Mouse (Mus musculus) lung, postnatal 0 days (tissue): ENCODE data around the gene Prkch. TPM values are rescaled to one million over a fixed set of nuclear protein-coding genes. Genes with fewer than 3 reads are reported as not detected.

Source experiments
- ATAC-seq: fragments of 200-750 bp; cut with Nextera tagmentation; 2 replicates; pipeline ENCODE4 v1.8.0; 2017; ENCODE audit warnings: moderate library complexity
- DNase-seq: peaks from one replicate; pipeline ENCODE4 v3.0.0-alpha.2; 2016; ENCODE audit warnings: low spot score
- H3K27ac ChIP-seq: fragments of 300-500 bp; sonication (generic); 2 replicates; pipeline ENCODE4 v1.5.1; 2014; ENCODE audit warnings: antibody characterized with exemption, mild to moderate bottlenecking, low read length, mixed read lengths
- H3K27me3 ChIP-seq: fragments of 300-500 bp; sonication (generic); replicated peaks from 2 replicates; pipeline ENCODE4 v1.6.1; 2014; ENCODE audit warnings: low read length, mixed read lengths; ENCODE audit not compliant: insufficient read depth
- H3K36me3 ChIP-seq: fragments of 300-500 bp; sonication (generic); 2 replicates; pipeline ENCODE4 v1.6.1; 2014; ENCODE audit warnings: low read length, mixed read lengths; ENCODE audit not compliant: insufficient read depth
- H3K4me1 ChIP-seq: fragments of 300-500 bp; sonication (generic); 2 replicates; pipeline ENCODE4 v1.6.1; 2014; ENCODE audit warnings: antibody characterized with exemption, low read depth, low read length, mixed read lengths; ENCODE audit not compliant: insufficient read depth
- H3K4me2 ChIP-seq: fragments of 300-500 bp; sonication (generic); replicated peaks from 2 replicates; pipeline ENCODE4 v1.6.1; 2014; ENCODE audit warnings: low read depth, mild to moderate bottlenecking, low read length, moderate library complexity, mixed read lengths
- H3K4me3 ChIP-seq: fragments of 300-500 bp; sonication (generic); 2 replicates; pipeline ENCODE4 v1.5.1; 2014; ENCODE audit warnings: low read depth, low read length
- H3K9ac ChIP-seq: fragments of 300-500 bp; sonication (generic); replicated peaks from 2 replicates; pipeline ENCODE4 v1.6.1; 2014; ENCODE audit warnings: low read depth, mild to moderate bottlenecking
- H3K9me3 ChIP-seq: fragments of 300-500 bp; sonication (generic); 2 replicates; pipeline ENCODE4 v1.6.1; 2016; ENCODE audit warnings: low read length, mixed read lengths
- CTCF ChIP-seq: IDR thresholded peaks from 2 replicates; pipeline ENCODE4 v1.5.1; 2016; ENCODE audit warnings: antibody characterized with exemption, mild to moderate bottlenecking
- EP300 ChIP-seq: IDR thresholded peaks from 2 replicates; pipeline ENCODE4 v1.6.1; 2016; ENCODE audit warnings: antibody characterized with exemption, mild to moderate bottlenecking, control low read depth
- WGBS: fragments of 180-500 bp; shearing (Covaris S2); extraction: QIAGEN DNeasy Blood & Tissue Kit; methylation state at CpG from one replicate; pipeline ENCODE4 v1.1.7; 2014; 5-methylcytosine and 5-hydroxymethylcytosine counted together
- polyA plus RNA-seq: library from polyadenylated mRNA; unstranded; fragments of >200 nt; fragmentation: Nextera tagmentation; extraction: Ambion mirVana; gene quantifications from 2 replicates; pipeline ENCODE4 v1.2.1, GENCODE M21; 2015

Gene Prkch
- polyA plus RNA-seq, 1 experiment from 2014 or later = 20.0 TPM

- Histone ChIP-seq H3K36me3 (no peaks in the 10 kb centered on the region), H3K9me3 (no peaks in the 10 kb centered on the region), H3K27ac (no peak overlapping the region), H3K4me2 (no peak overlapping the region), H3K9ac (no peak overlapping the region), H3K4me3 (no peak overlapping the region), H3K27me3 (no peaks in the 10 kb centered on the region), H3K4me1 (no peaks in the 10 kb centered on the region)
- DNase-seq (no peak), ATAC-seq (no peak)
- WGBS = 49% methylated on average over 18 of the region's 18 CpGs
- TF ChIP-seq EP300 (no peak), CTCF (no peak)
Observed at GRCm38 (mm10) chr12:73656568-73657204, 72.1 kb downstream of the Prkch start.

- TF ChIP-seq CTCF (no peak), EP300 (peak; percentile 81)
- DNase-seq (peak; percentile 63), ATAC-seq (peak; percentile 83)
Observed at GRCm38 (mm10) chr12:73663421-73663820, 78.8 kb downstream of the Prkch start.

GRCm38 (mm10) chr12:73666701-73667100, 82.1 kb downstream of the Prkch start:
- DNase-seq (no peak), ATAC-seq (no peak)
- no peak overlapping the region for H3K4me3 ChIP-seq
- no peaks in the 10 kb centered on the region for H3K27me3 ChIP-seq
- no peaks in the 10 kb centered on the region for H3K9me3 ChIP-seq
- no peaks in the 10 kb centered on the region for H3K36me3 ChIP-seq
- no peak overlapping the region for H3K27ac ChIP-seq
- 63% methylated on average over 2 of the region's 2 CpGs for WGBS
- H3K4me2 ChIP-seq = no peak overlapping the region
- no peak overlapping the region for H3K9ac ChIP-seq
- TF ChIP-seq CTCF = no peak
- TF ChIP-seq EP300 = no peak
- H3K4me1 ChIP-seq = peaks cover 8% of the 10 kb centered on the region; the same call in 1 of the 2 replicates

More at GRCm38 (mm10) chr12:73663421-73663820, 78.8 kb downstream of the Prkch start:
- Histone ChIP-seq H3K4me2 (no peak overlapping the region), H3K27ac (0 out of 2 replicates have a peak overlapping the region, but pooled peaks have one; percentile 28), H3K9me3 (no peaks in the 10 kb centered on the region), H3K4me1 (peaks cover 3% of the 10 kb centered on the region; the same call in 1 of the 2 replicates), H3K36me3 (no peaks in the 10 kb centered on the region), H3K27me3 (no peaks in the 10 kb centered on the region), H3K4me3 (no peak overlapping the region), H3K9ac (no peak overlapping the region)
- WGBS = 53% methylated on average over 3 of the region's 3 CpGs

- H3K9me3 ChIP-seq = no peaks in the 10 kb centered on the region
- TF ChIP-seq CTCF (no peak), EP300 (0 out of 2 replicates have a peak, but pooled peaks have one; percentile 30)
- no peaks in the 10 kb centered on the region for H3K27me3 ChIP-seq
- no peak overlapping the region for H3K27ac ChIP-seq
- H3K4me1 ChIP-seq = peaks cover 9% of the 10 kb centered on the region; the same call in 1 of the 2 replicates
- ATAC-seq (peak; percentile 11; the same call in 1 of the 2 replicates), DNase-seq (peak; percentile 27)
- H3K4me3 ChIP-seq = no peak overlapping the region
- 57% methylated on average over 7 of the region's 7 CpGs for WGBS
- no peak overlapping the region for H3K9ac ChIP-seq
- H3K4me2 ChIP-seq = no peak overlapping the region
- no peaks in the 10 kb centered on the region for H3K36me3 ChIP-seq
Observed at GRCm38 (mm10) chr12:73667607-73668006, 83.0 kb downstream of the Prkch start.

- DNase-seq = no peak
- no peak for ATAC-seq
- WGBS = 51% methylated on average over 6 of the region's 6 CpGs
Observed at GRCm38 (mm10) chr12:73670739-73671138, 86.1 kb downstream of the Prkch start.

GRCm38 (mm10) chr12:73671540-73671939, 86.9 kb downstream of the Prkch start:
- peak; percentile 80 for DNase-seq
- H3K4me1 ChIP-seq = peaks cover 12% of the 10 kb centered on the region; the same call in 1 of the 2 replicates
- WGBS = 28% methylated on average over 3 of the region's 3 CpGs

More at GRCm38 (mm10) chr12:73670739-73671138, 86.1 kb downstream of the Prkch start:
- H3K4me2 ChIP-seq = no peak overlapping the region
- no peaks in the 10 kb centered on the region for H3K9me3 ChIP-seq
- no peaks in the 10 kb centered on the region for H3K36me3 ChIP-seq
- peaks cover 12% of the 10 kb centered on the region; the same call in 1 of the 2 replicates for H3K4me1 ChIP-seq
- no peak for TF ChIP-seq EP300
- TF ChIP-seq CTCF = no peak
- no peaks in the 10 kb centered on the region for H3K27me3 ChIP-seq
- H3K9ac ChIP-seq = no peak overlapping the region
- peak overlapping the region; percentile 66; the same call in 1 of the 2 replicates for H3K27ac ChIP-seq
- no peak overlapping the region for H3K4me3 ChIP-seq

More at GRCm38 (mm10) chr12:73671540-73671939, 86.9 kb downstream of the Prkch start:
- no peak overlapping the region for H3K4me3 ChIP-seq
- H3K36me3 ChIP-seq = no peaks in the 10 kb centered on the region
- TF ChIP-seq EP300 = peak; percentile 68
- TF ChIP-seq CTCF = no peak
- H3K27me3 ChIP-seq = no peaks in the 10 kb centered on the region
- peak; percentile 78 for ATAC-seq
- H3K4me2 ChIP-seq = 0 out of 2 replicates have a peak overlapping the region, but pooled peaks have one; percentile 3
- H3K9me3 ChIP-seq = no peaks in the 10 kb centered on the region
- H3K27ac ChIP-seq = peak overlapping the region; percentile 77
- no peak overlapping the region for H3K9ac ChIP-seq
